Mouse (Mus musculus): ENCODE data around the gene Fcgr1.

DNA sequence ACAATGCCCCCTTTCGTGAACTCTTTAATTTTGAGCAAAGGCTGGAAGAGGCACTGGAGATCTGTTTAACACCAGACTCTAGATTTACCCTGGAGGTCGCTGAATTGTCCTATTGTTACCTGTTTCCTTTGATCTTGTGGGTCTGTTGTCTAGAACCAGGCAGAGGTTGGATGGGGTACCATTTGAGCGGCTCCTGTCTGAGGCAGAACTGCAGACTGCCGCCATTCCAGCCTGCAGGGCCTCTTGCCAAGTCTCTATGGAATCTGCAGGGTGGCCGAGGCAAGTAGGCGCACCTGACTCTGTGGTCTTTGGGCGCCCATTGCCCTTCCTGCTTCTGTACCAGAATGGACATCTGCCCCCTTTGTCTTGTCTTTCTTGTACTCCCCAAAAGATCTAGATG lies 36.8 kb upstream of the Fcgr1 start:
- TF ChIP-seq CTCF (IDR thresholded peaks at IDR 0.05; ENCODE audit: low read depth) (no peak), EP300 (optimal IDR thresholded peaks at IDR 0.05) (no peak)
